Mouse (Mus musculus) MEL (cell line): ENCODE measurements around the gene Slc38a4.

ENCODE experiments used
- CHD2 ChIP-seq: IDR thresholded peaks from 2 replicates; pipeline ENCODE4 v1.6.1; 2011; ENCODE audit warnings: low read length, improper control_type of control experiment
- EP300 ChIP-seq, 2 experiments: IDR thresholded peaks; 2 replicates each; pipeline ENCODE4 v1.6.1; 2011; ENCODE audit warnings: improper control_type of control experiment in 2 of 2, low read length in 2 of 2, low read depth in 1 of 2, mild to moderate bottlenecking in 1 of 2
- MAX ChIP-seq: IDR thresholded peaks from 2 replicates; pipeline ENCODE4 v1.6.1; 2011; ENCODE audit warnings: low read length, improper control_type of control experiment
- POLR2A ChIP-seq, 2 experiments: IDR thresholded peaks; 2 replicates each; pipeline ENCODE4 v1.6.1; 2011 to 2012; ENCODE audit warnings: low read length in 2 of 2, mild to moderate bottlenecking in 2 of 2, control low read depth in 1 of 2, improper control_type of control experiment in 1 of 2, low read depth in 1 of 2, moderate library complexity in 1 of 2; ENCODE audit not compliant: control insufficient read depth in 1 of 2, insufficient read depth in 1 of 2, poor library complexity in 1 of 2
- POLR2AphosphoS2 ChIP-seq: IDR thresholded peaks from 2 replicates; pipeline ENCODE4 v1.6.1; 2011; ENCODE audit warnings: low read length, improper control_type of control experiment
- ZC3H11A ChIP-seq: IDR thresholded peaks from 2 replicates; pipeline ENCODE4 v1.6.1; 2012; ENCODE audit warnings: low read depth, mild to moderate bottlenecking, inconsistent platforms, low read length, improper control_type of control experiment

DNA sequence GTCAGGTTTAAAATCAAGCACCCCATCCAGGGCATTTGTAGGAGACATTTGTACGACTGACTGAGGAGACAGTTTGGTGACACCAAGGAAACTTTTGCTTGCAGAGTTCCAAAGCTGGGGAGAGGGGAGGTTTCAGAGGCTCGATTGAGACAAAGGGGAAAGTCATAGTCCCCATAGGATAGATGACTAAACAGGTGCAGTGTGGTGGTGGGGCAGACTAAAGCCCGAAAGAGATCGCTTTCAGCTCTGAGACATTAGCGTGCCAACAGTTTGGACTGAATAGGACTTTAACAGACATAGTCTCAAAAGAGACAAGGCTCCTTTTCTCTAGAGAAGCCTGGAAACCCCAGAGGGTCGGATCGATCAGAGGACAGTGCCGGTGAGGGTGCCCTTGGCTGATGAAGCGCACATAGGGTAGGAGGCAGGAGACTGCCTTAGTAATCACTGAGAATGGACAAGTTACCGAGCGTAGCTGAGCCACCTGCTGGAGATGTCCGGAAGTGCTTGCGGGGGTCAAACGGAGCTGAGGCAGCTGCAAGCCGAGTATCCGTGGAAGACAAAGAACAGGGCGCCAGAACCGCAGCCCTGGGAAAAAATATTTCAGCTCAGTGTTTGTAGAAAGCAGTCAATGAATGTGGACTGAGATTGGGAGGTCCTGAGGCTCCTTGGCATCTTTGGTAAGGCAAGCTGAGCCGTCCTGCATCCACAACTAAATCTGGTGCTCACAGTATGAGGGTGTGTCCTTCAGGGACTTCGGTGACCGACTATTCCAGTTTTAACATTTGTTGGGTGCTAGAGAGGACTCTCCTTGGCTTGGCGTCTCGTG, 102.4 kb downstream of the Slc38a4 start:
- TF ChIP-seq ZC3H11A (peak; percentile 24; the same call in 1 of the 2 replicates), CHD2 (no peak), MAX (no peak), EP300 (IDR thresholded peaks at IDR 0.05; ENCODE audit: low read depth in 1 of 2, low read length in 2 of 2) (no peak), POLR2AphosphoS2 (no peak), POLR2A (IDR thresholded peaks at IDR 0.05; ENCODE audit: control insufficient read depth in 1 of 2, insufficient read depth in 1 of 2, low read depth in 1 of 2, low read length in 2 of 2, poor library complexity in 1 of 2) (0 out of 4 replicates have a peak, but pooled peaks of 1 of the 2 experiments have one; percentile 31)
